8 mouse cellular contexts compared by ENCODE assay signal in the genomic region with DNA sequence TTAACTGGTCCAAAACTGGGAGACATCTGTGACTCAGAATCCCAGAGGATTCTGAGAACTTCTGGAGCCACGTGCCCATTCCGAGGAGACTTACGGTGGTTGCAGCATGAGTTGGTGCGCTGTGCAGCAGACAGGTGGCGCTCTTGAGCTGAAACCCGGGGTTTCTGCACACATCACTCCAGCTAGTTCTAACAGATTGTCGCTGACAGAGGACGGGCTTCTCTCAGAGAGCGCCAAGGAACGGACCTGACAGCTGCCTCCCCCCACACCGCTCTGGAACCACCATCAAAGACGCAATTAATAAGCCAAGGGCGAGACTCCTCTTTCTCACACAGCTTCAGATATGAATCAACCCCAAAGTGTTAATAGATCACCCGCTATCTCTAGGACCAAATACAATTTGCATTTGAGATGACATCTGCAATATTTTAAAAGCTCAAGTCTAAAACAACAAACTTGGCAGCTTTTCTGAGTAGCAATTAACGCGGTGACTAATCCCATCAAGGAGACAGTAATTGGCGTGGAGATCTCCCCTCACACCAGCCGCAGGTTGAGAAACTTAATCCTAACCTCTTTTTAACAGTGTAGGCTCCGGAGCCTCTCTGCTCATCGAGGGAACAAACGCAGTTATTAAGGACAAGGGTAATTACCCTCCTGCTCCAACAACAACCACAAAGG.
A peak's percentile ranks its signal among the peaks of the same experiment; 100 is the strongest.
DNase-seq lines count a peak whose midpoint lies in the region; ATAC-seq and TF ChIP-seq lines count a peak whose summit lies in the region.

No protein-coding gene starts in this region.

- no peaks in the 10 kb centered on the region for H3K36me3 ChIP-seq in midbrain, postnatal 0 days (ENCODE audit: insufficient read depth, low read length)

- peak overlapping the region; percentile 35; the same call in 1 of the 2 replicates for H3K4me2 ChIP-seq in midbrain, postnatal 0 days (ENCODE audit: low read depth, low read length, poor library complexity, severe bottlenecking)

- TF ChIP-seq CTCF in midbrain, postnatal 0 days (IDR thresholded peaks at IDR 0.05), result peak; percentile 93

- ATAC-seq in frontal cortex, adult (ENCODE audit: low TSS enrichment), result peak; percentile 87
- peak; percentile 81 for ATAC-seq in midbrain, postnatal 0 days (ENCODE audit: low FRiP score)

- H3K27me3 ChIP-seq in midbrain, postnatal 0 days (ENCODE audit: insufficient read depth, low read length), result no peaks in the 10 kb centered on the region

- no peaks in the 10 kb centered on the region for H3K9me3 ChIP-seq in midbrain, postnatal 0 days (ENCODE audit: low read length)

- peaks cover 4% of the 10 kb centered on the region; the same call in 1 of the 2 replicates for H3K4me1 ChIP-seq in midbrain, postnatal 0 days (ENCODE audit: insufficient read depth, low read length)

- H3K9ac ChIP-seq in midbrain, postnatal 0 days (replicated peaks; ENCODE audit: low read length, poor library complexity, severe bottlenecking), result no peak overlapping the region

- peak; percentile 42 for DNase-seq in gastrocnemius, adult 18-20 months (ENCODE audit: low spot score)
- no peak for DNase-seq in gastrocnemius, adult 8-10 months (ENCODE audit: low spot score in 2 of 2)
- DNase-seq in cerebellum, adult 9-11 months, result peak; percentile 73
- DNase-seq in kidney, adult 18-20 months, result peak; percentile 58
- peak; percentile 74 to 79 for DNase-seq in left cerebral cortex, postnatal 25 days (ENCODE audit: low spot score in 2 of 2)
- DNase-seq in midbrain, postnatal 0 days (ENCODE audit: low spot score), result peak; percentile 90
- DNase-seq in testis, postnatal 14 days (ENCODE audit: low spot score), result peak; percentile 24

- WGBS in midbrain, postnatal 0 days, result 6% methylated on average over 21 of the region's 21 CpGs

- intact Hi-C loops in left cerebral cortex, postnatal 25 days (cut with DNase I), result loop anchor here (5.0 kb wide), 2 partner anchors 129 to 369 kb away; no protein-coding TSS in a partner anchor

- no peak overlapping the region for H3K27ac ChIP-seq in midbrain, postnatal 0 days (ENCODE audit: low read depth, low read length)

- no peak overlapping the region for H3K4me3 ChIP-seq in midbrain, postnatal 0 days (ENCODE audit: low read depth, low read length)

Comparison
In these comparisons a context has a peak if more than half of its experiments do, and no peak if none do; other contexts are left out.
1. DNase-seq: peak in gastrocnemius, adult 18-20 months (single experiment), cerebellum, adult 9-11 months (single experiment), kidney, adult 18-20 months (single experiment), left cerebral cortex, postnatal 25 days (2 of 2), midbrain, postnatal 0 days (single experiment) and testis, postnatal 14 days (single experiment); none in gastrocnemius, adult 8-10 months (0 of 2).